1 mouse cellular context compared by ENCODE assay signal in genomic region chr5:64884865-64885439, GRCm38 (mm10).
TF ChIP-seq lines count a peak whose summit lies in the region.

No protein-coding gene starts in this region.

TF ChIP-seq in CH12.LX, 34 proteins besides CTCF, POLR2A, EP300 and RAD21 (continued from another document):
- peak; percentile 99 for TF ChIP-seq BHLHE40 (IDR thresholded peaks at IDR 0.05; ENCODE audit: low read depth, low read length)
- TF ChIP-seq SMC3 (IDR thresholded peaks at IDR 0.05; ENCODE audit: low read depth, low read length) = peak; percentile 44
- no peak; the same call in 1 of the 2 replicates for TF ChIP-seq HCFC1 (IDR thresholded peaks at IDR 0.05; ENCODE audit: low read depth, low read length)
TF ChIP-seq in CH12.LX: peak in this region for 18.
